Mouse (Mus musculus) megakaryocyte, embryonic 14.5 days (primary cell): Measurements from ENCODE around the gene Islr2. TPM values are rescaled to one million over a fixed set of nuclear protein-coding genes. Genes with fewer than 3 reads are reported as not detected.

Experiments
- H3K27me3 ChIP-seq: replicated peaks from 2 replicates; pipeline ENCODE3; 2012; ENCODE audit warnings: inconsistent platforms
- H3K36me3 ChIP-seq: replicated peaks from 2 replicates; pipeline ENCODE3; 2012; ENCODE audit warnings: low read length, inconsistent platforms, mixed read lengths
- H3K4me1 ChIP-seq: 2 replicates; pipeline ENCODE4 v1.6.1; 2012; ENCODE audit warnings: inconsistent platforms
- H3K4me3 ChIP-seq: replicated peaks from 2 replicates; pipeline ENCODE3; 2012; ENCODE audit warnings: moderate library complexity, mild to moderate bottlenecking, inconsistent platforms
- H3K9me3 ChIP-seq: 2 replicates; pipeline ENCODE4 v1.6.1; 2012; ENCODE audit warnings: inconsistent platforms
- FLI1 ChIP-seq: IDR thresholded peaks from 2 replicates; pipeline ENCODE4 v1.6.1; 2012; ENCODE audit warnings: low read length, inconsistent platforms, mixed read lengths
- GATA1 ChIP-seq: IDR thresholded peaks from 3 replicates; pipeline ENCODE4 v1.6.1; 2012; ENCODE audit warnings: mixed read lengths, low read length, inconsistent platforms, borderline replicate concordance
- polyA plus RNA-seq: library from polyadenylated mRNA; stranded (reverse); fragments of >175 nt; gene quantifications from 2 replicates; pipeline ENCODE4 v1.2.3, GENCODE M21; 2012; ENCODE audit warnings: low replicate concordance; ENCODE audit not compliant: insufficient read depth

The Islr2 gene
- polyA plus RNA-seq, 1 experiment: 0.09 TPM

DNA sequence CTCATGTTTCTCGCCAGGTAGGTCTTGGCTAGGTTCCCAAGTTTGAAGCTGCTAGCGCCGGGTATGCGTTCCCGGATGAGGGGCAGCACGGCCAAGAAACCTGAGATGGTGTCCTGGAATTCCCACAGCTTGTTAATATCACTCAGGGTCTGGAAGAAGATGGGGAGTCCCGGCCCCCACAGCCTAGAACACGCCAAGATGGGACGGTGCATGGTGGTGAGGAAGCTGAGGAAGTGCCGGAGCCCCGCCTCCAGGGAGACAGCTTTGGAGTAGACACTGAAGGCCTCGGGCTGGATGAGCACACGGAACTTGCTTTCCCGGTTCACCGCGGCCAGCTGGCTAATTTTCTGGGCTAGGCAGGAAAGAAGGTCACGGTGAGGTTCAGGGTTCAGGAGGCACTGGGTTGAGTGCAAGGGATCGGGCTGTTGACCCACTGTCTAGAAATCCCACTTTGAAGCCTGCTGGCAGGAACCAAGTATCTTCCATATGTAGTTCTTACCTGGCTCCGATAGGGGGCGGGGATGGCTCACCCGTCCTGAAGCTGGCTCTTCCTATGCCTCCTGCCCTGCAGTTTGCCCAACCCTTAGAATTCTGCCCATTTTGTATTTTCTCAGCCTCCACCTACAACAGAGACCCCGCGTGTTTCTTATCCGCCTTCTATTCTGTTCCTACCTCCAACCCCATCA, 16.2 kb upstream of the Islr2 start:
- TF ChIP-seq FLI1 (no peak), GATA1 (no peak)
- peaks cover 81% of the 10 kb centered on the region for H3K36me3 ChIP-seq
- H3K4me3 ChIP-seq: no peak overlapping the region
- H3K4me1 ChIP-seq: peaks cover 11% of the 10 kb centered on the region
- no peaks in the 10 kb centered on the region for H3K9me3 ChIP-seq
- H3K27me3 ChIP-seq: peaks cover 7% of the 10 kb centered on the region

DNA sequence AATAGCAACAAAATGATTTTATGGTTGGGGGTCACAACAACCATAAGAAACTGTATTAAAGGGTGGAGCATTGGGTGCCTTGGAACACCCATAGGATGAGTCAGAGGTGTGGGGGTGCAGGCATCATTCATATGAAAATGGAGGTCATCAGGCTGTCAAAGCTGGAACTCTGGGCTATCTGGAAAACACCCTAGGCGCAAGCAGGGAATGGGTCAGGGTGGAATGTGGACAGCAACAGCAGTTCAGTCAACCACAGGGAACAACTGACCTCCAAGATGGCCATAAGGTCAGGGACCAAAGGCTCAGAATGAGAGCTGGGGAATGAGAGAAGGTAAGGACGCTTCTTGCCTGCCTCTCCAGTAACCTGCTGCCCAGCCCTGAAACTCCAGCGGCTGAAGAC, 14.4 kb upstream of the Islr2 start:
- Histone ChIP-seq H3K36me3 (peaks cover 63% of the 10 kb centered on the region), H3K4me1 (peaks cover 24% of the 10 kb centered on the region), H3K4me3 (no peak overlapping the region), H3K27me3 (peaks cover 13% of the 10 kb centered on the region), H3K9me3 (no peaks in the 10 kb centered on the region)
- no peak for TF ChIP-seq GATA1
- no peak for TF ChIP-seq FLI1

DNA sequence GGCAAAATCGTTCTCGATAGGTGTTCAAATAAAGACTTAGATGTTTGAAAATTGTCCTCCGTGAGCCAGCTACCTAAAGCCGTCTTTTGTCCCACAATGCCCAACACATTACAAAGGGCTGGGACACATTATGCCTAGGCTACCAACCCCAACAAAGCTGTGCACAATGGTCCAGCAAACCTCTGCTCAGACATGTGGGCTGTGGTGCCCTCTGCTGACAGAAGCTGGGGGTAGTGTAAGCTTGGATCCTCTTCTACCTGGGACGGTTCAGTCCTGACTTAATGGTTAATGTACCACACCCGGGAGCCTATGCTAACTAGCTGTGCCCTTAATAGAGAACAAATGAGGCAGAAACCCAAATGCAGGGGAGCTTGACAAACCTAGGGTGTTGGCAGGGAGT, 12.3 kb upstream of the Islr2 start:
- peaks cover 35% of the 10 kb centered on the region for H3K4me1 ChIP-seq
- H3K4me3 ChIP-seq: no peak overlapping the region
- peaks cover 42% of the 10 kb centered on the region for H3K36me3 ChIP-seq
- no peak for TF ChIP-seq FLI1
- no peak for TF ChIP-seq GATA1
- H3K27me3 ChIP-seq: peaks cover 31% of the 10 kb centered on the region
- no peaks in the 10 kb centered on the region for H3K9me3 ChIP-seq

DNA sequence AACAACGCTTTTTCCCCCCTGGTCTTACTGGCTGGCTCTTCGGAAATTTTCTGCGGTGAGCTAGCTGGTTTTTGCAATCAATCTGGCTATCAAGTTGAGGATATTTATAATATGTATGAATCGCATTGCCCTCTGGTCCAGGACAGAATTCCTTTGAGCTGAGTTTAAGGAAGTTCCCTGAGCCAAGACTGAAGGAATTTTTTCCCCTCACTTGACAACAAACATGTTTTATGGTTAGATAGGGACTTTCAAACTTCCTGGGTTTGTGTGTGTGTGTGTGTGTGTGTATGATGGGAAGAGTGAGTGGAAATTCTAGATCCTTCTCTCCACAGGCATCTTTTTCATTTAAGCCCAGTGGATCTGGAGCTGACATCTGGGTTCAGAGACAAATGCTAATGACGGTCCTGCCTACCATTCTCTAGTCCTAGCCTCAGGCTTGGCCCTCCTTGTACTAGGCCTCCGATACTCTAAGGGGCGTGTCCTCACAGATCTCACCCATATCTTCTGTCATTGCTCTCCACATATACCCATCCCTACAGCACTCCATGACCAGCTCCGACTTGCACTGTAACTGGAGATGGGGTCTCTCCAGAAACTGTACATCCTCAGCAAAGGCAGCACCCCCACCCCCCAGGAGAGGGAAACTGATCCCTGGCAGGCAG, 10.5 kb upstream of the Islr2 start:
- TF ChIP-seq GATA1 (no peak), FLI1 (no peak)
- peaks cover 24% of the 10 kb centered on the region for H3K36me3 ChIP-seq
- peaks cover 51% of the 10 kb centered on the region for H3K4me1 ChIP-seq
- no peaks in the 10 kb centered on the region for H3K9me3 ChIP-seq
- H3K4me3 ChIP-seq: no peak overlapping the region
- H3K27me3 ChIP-seq: peaks cover 35% of the 10 kb centered on the region

DNA sequence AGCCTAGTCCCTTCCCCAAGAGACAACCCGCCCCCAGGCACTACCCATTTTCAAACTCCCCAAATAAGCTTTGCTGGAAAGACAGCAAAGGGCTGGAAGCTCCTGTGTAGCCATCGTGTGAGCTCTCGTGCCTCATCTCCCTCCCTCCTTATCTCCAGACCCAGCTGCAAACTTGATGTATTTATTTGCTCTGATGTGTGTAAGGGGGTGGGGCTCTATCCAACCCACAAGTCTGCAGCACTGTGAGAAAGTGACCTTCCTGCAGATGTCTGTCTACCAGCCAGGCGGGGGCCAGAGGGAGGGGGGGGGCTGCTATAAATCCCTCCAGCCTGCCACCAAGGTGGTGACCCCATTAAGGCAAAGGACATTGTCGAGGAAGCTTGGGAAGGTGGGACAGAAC, 9.7 kb upstream of the Islr2 start:
- Histone ChIP-seq H3K27me3 (peaks cover 36% of the 10 kb centered on the region), H3K36me3 (peaks cover 16% of the 10 kb centered on the region), H3K4me1 (peaks cover 55% of the 10 kb centered on the region), H3K9me3 (no peaks in the 10 kb centered on the region), H3K4me3 (no peak overlapping the region)
- no peak for TF ChIP-seq GATA1

DNA sequence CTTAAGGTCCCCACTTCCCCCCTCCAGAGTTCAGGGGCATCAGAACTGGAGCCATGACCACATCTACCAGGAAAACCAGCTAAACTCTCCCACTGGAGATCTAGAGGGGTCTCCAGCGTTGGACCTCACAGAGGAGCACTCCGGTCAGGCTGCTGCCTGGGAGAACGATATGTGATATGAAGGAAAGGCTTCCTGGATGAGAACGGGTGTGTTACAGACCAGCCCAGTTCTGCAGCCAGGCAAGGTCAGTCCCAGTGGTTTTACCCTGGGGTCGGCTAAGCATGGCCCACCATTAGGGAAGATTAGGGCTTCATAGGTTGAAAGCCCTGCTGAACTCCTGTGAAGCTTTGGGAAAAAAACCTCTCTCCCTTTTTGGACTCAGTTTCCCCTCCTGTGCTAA, 9.3 kb upstream of the Islr2 start:
- Histone ChIP-seq H3K4me3 (no peak overlapping the region), H3K9me3 (no peaks in the 10 kb centered on the region), H3K27me3 (peaks cover 36% of the 10 kb centered on the region), H3K36me3 (peaks cover 11% of the 10 kb centered on the region), H3K4me1 (peaks cover 55% of the 10 kb centered on the region)
- no peak for TF ChIP-seq GATA1
- TF ChIP-seq FLI1: no peak

DNA sequence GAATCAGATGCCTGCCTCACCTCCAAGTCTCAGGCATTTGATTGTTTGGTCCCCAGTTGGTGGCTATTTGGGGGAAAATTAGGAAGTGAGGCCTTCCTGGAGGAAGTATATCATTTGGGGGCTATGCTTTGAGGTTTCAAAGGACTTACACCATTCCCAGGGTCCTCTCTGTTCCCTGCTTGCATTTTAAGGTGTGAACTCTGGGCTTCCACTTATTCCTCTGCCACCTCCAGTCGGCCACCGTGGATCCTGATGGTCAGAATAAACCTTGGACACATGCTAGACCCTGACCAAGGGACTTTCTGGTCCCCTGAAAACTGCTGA, 6.1 kb upstream of the Islr2 start:
- TF ChIP-seq GATA1: no peak
- no peak for TF ChIP-seq FLI1
- Histone ChIP-seq H3K36me3 (no peaks in the 10 kb centered on the region), H3K4me3 (no peak overlapping the region), H3K4me1 (peaks cover 54% of the 10 kb centered on the region), H3K9me3 (no peaks in the 10 kb centered on the region), H3K27me3 (peaks cover 52% of the 10 kb centered on the region)

DNA sequence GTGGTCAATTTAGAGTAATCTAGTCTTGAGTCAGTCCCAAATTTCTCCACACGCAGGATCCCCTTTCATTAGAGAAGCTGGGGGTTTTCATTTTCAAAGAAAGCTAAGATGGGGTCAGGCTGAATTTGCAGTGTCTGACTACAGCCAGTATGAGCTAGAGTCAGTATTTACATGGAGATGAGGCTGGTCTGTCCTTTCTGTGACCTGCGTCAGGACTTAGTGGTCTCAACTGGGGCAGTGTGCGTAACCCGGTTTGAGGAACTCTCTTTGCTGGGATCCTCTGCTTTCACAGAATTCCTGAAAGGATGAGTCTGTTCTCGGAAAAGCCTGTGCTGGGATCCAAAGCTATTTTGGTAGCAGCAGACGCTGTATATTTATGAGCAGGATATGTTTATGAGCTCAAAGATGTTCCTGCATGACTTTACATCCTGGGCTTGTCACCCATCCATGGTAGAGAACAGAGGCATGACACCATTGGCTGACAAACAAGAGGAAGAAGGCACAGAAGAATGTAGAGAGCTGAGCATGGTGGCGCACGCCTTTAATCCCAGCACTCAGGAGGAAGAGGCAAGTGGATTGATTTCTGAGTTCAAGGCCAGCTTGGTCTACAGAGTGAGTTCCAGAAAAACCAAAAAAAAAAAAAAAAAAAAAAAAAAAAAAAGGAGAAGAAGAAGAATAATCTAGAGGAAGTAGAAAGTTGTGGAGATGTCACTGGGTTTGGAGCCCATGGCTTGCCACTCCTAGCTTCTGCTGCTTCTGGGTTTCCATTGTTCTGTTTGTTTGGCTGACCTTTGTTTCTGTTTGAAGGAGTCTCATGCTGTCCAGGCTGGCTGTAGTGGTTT, 5.6 kb upstream of the Islr2 start:
- Histone ChIP-seq H3K36me3 (no peaks in the 10 kb centered on the region), H3K4me3 (no peak overlapping the region), H3K27me3 (peaks cover 58% of the 10 kb centered on the region), H3K9me3 (no peaks in the 10 kb centered on the region), H3K4me1 (peaks cover 52% of the 10 kb centered on the region)
- TF ChIP-seq FLI1 (no peak), GATA1 (no peak)

DNA sequence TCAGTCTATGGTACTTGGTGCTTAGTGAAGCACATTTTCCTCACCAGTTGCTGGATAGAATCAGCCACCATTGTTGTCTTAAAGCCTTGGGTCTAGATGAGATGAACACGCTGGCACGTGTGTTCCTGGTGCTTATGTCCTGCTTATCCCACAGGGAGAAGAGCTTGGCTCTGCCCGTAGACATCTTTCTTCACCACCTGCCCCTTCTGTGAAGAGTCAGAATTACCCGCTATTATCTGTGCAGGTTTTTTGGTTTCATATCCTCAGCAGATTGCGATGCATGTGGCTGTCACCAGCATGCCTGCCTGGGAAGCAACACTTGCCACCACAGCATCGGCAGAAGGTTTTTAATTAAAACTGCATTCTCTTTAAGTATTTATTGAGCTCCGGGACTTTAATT, 1.9 kb upstream of the Islr2 start:
- Histone ChIP-seq H3K9me3 (no peaks in the 10 kb centered on the region), H3K4me1 (peaks cover 43% of the 10 kb centered on the region), H3K36me3 (no peaks in the 10 kb centered on the region), H3K4me3 (no peak overlapping the region), H3K27me3 (peaks cover 72% of the 10 kb centered on the region)
- TF ChIP-seq GATA1 (no peak), FLI1 (no peak)

DNA sequence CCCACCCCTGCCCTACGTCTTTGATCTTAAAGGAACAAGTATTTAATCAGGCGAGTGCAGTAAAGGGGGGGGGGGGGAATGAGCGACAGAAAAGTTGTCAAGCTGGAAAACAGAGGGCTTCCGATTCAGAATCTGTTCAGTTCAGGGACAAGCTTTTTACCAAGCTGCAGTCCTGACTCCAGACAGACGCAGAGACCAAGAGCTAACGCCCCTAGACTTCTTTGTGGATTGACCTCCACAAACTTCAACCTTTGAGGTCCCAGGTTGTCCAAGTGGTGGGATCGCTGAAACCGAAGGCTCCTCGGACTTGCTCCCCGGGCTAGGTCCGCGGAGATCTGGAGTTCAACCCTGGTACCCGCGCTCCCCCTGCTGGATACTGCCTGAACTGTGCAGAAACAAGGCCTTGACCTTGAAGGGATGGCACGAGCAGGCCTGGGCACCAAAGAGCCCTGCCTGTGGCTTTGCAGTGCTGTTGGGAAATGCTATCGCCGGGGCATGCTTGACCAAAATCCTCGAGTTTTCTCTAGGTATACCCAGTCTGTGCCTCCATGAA, 405 bp upstream of the Islr2 start:
- H3K36me3 ChIP-seq: no peaks in the 10 kb centered on the region
- peak overlapping the region; percentile 90 for H3K4me3 ChIP-seq
- H3K4me1 ChIP-seq: peaks cover 35% of the 10 kb centered on the region
- TF ChIP-seq GATA1 (no peak), FLI1 (no peak)
- H3K9me3 ChIP-seq: no peaks in the 10 kb centered on the region
- H3K27me3 ChIP-seq: peaks cover 82% of the 10 kb centered on the region
